Mouse (Mus musculus) cerebellum, adult (tissue): ENCODE results near the gene Rpain.

Experiments used
- ATAC-seq: cut with Nextera tagmentation; 2 replicates; pipeline ENCODE4 v1.9.2; 2017; ENCODE audit warnings: mild to moderate bottlenecking, moderate library complexity, mixed read lengths; ENCODE audit not compliant: insufficient number of reproducible peaks, low FRiP score, low TSS enrichment

Rpain gene

GRCm38 (mm10) chr11:70982557-70983228, 12.7 kb downstream of the Rpain start, which contains the start of gene C1qbp:
C1qbp (minus strand) TSS chr11:70983026.
- ATAC-seq = peak; percentile 93

GRCm38 (mm10) chr11:71001167-71001566, 31.2 kb downstream of the Rpain start:
- no peak for ATAC-seq

- ATAC-seq = peak; percentile 59; the same call in 1 of the 2 replicates
Measured at GRCm38 (mm10) chr11:71003611-71004315, 33.8 kb downstream of the Rpain start.

GRCm38 (mm10) chr11:71004316-71004773, 34.3 kb downstream of the Rpain start, which contains the start of gene Dhx33:
Dhx33 (minus strand) TSS chr11:71004437.
- ATAC-seq = peak; percentile 95

GRCm38 (mm10) chr11:71005046-71005445, 35.0 kb downstream of the Rpain start:
- ATAC-seq = no peak

GRCm38 (mm10) chr11:71007026-71007425, 37.0 kb downstream of the Rpain start:
- ATAC-seq = no peak

GRCm38 (mm10) chr11:71007831-71008230, 37.8 kb downstream of the Rpain start:
- ATAC-seq = no peak

GRCm38 (mm10) chr11:71008321-71008720, 38.3 kb downstream of the Rpain start:
- ATAC-seq = no peak

GRCm38 (mm10) chr11:71012743-71013142, 42.7 kb downstream of the Rpain start:
- no peak for ATAC-seq

GRCm38 (mm10) chr11:71017051-71017450, 47.0 kb downstream of the Rpain start:
- ATAC-seq = no peak

GRCm38 (mm10) chr11:71018416-71019200, 48.6 kb downstream of the Rpain start:
- no peak for ATAC-seq

- peak; percentile 100 for ATAC-seq
Measured at GRCm38 (mm10) chr11:71019201-71020068, 49.4 kb downstream of the Rpain start, which contains the start of the genes Mis12 and Derl2. Mis12 (plus strand) TSS chr11:71019611. Derl2 (minus strand) TSS chr11:71019841.
